Mouse (Mus musculus) retina, postnatal 1 day (tissue): Measurements from ENCODE around the gene Chst15.

Experiments
- DNase-seq: peaks from one replicate; pipeline ENCODE4 v3.0.0-alpha.2; 2012

Gene Chst15

GRCm38 (mm10) chr7:132261885-132262284 is 55.1 kb downstream of the Chst15 start:
- no peak for DNase-seq

GRCm38 (mm10) chr7:132260632-132261031 is 56.4 kb downstream of the Chst15 start:
- DNase-seq = no peak

- DNase-seq = no peak
These were observed 58.2 kb downstream of the Chst15 start for GRCm38 (mm10) chr7:132258817-132259216.

GRCm38 (mm10) chr7:132258216-132258615 is 58.8 kb downstream of the Chst15 start:
- DNase-seq = no peak

- DNase-seq = no peak
These were observed 63.5 kb downstream of the Chst15 start for GRCm38 (mm10) chr7:132253513-132253912.

- no peak for DNase-seq
These were observed 64.0 kb downstream of the Chst15 start for GRCm38 (mm10) chr7:132253078-132253477.

GRCm38 (mm10) chr7:132249563-132250119 is 67.4 kb downstream of the Chst15 start:
- no peak for DNase-seq

- DNase-seq = peak; percentile 93
These were observed 69.5 kb downstream of the Chst15 start for GRCm38 (mm10) chr7:132247567-132247966.

- DNase-seq = no peak
These were observed 69.9 kb downstream of the Chst15 start for GRCm38 (mm10) chr7:132247091-132247490.

- DNase-seq = no peak
These were observed 71.3 kb downstream of the Chst15 start for GRCm38 (mm10) chr7:132245730-132246129.

- DNase-seq = no peak
These were observed 72.4 kb downstream of the Chst15 start for GRCm38 (mm10) chr7:132244637-132245036.

GRCm38 (mm10) chr7:132243225-132243624 is 73.8 kb downstream of the Chst15 start:
- DNase-seq = no peak

- peak; percentile 41 for DNase-seq
These were observed 74.3 kb downstream of the Chst15 start for GRCm38 (mm10) chr7:132242617-132243141.

GRCm38 (mm10) chr7:132238921-132239320 is 78.1 kb downstream of the Chst15 start:
- DNase-seq = no peak

- DNase-seq = no peak
These were observed 79.8 kb downstream of the Chst15 start for GRCm38 (mm10) chr7:132237191-132237590.

- DNase-seq = no peak
These were observed 80.2 kb downstream of the Chst15 start for GRCm38 (mm10) chr7:132236789-132237188.

- no peak for DNase-seq
These were observed 82.8 kb downstream of the Chst15 start for GRCm38 (mm10) chr7:132234250-132234649.

- DNase-seq = no peak
These were observed 83.3 kb downstream of the Chst15 start for GRCm38 (mm10) chr7:132233732-132234131.

- no peak for DNase-seq
These were observed 84.1 kb downstream of the Chst15 start for GRCm38 (mm10) chr7:132232937-132233336.

GRCm38 (mm10) chr7:132231476-132231875 is 85.6 kb downstream of the Chst15 start:
- DNase-seq = no peak

- DNase-seq = no peak
These were observed 86.1 kb downstream of the Chst15 start for GRCm38 (mm10) chr7:132230961-132231360.

GRCm38 (mm10) chr7:132227075-132227640 is 89.9 kb downstream of the Chst15 start:
- no peak for DNase-seq

GRCm38 (mm10) chr7:132226379-132227074 is 90.5 kb downstream of the Chst15 start:
- peak; percentile 88 for DNase-seq
